Mouse (Mus musculus) limb, embryonic 14.5 days (tissue): ENCODE results near the gene Olfr1511. TPM values are rescaled to one million over a fixed set of nuclear protein-coding genes. Genes with fewer than 3 reads are reported as not detected.

Experiments used
- ATAC-seq: fragments of 200-750 bp; cut with Nextera tagmentation; 2 replicates; pipeline ENCODE4 v1.8.0; 2017; ENCODE audit warnings: low read depth, moderate number of reproducible peaks, moderate TSS enrichment; ENCODE audit not compliant: low FRiP score
- DNase-seq: peaks from one replicate; pipeline ENCODE4 v3.0.0-alpha.2; 2015; ENCODE audit warnings: low spot score
- H3K27ac ChIP-seq: fragments of 300-500 bp; sonication (generic); replicated peaks from 2 replicates; pipeline ENCODE4 v1.5.1; 2014; ENCODE audit warnings: low read depth, mild to moderate bottlenecking, low read length, moderate library complexity, mixed read lengths
- H3K27me3 ChIP-seq: fragments of 300-500 bp; sonication (generic); 2 replicates; pipeline ENCODE4 v1.6.1; 2014; ENCODE audit warnings: low read length, mixed read lengths; ENCODE audit not compliant: control insufficient read depth, insufficient read depth
- H3K36me3 ChIP-seq: fragments of 300-500 bp; sonication (generic); 2 replicates; pipeline ENCODE4 v1.6.1; 2014; ENCODE audit warnings: mild to moderate bottlenecking, low read length, moderate library complexity, mixed read lengths; ENCODE audit not compliant: control insufficient read depth, insufficient read depth
- H3K4me1 ChIP-seq: fragments of 300-500 bp; sonication (generic); 2 replicates; pipeline ENCODE4 v1.6.1; 2014; ENCODE audit warnings: antibody characterized with exemption, low read length, mixed read lengths; ENCODE audit not compliant: control insufficient read depth, insufficient read depth
- H3K4me2 ChIP-seq: fragments of 300-500 bp; sonication (generic); replicated peaks from 2 replicates; pipeline ENCODE4 v1.6.1; 2014; ENCODE audit warnings: low read depth, mild to moderate bottlenecking, low read length, moderate library complexity; ENCODE audit not compliant: severe bottlenecking
- H3K4me3 ChIP-seq: fragments of 300-500 bp; sonication (generic); replicated peaks from 2 replicates; pipeline ENCODE4 v1.5.1; 2014; ENCODE audit warnings: low read length
- H3K9ac ChIP-seq: fragments of 300-500 bp; sonication (generic); 2 replicates; pipeline ENCODE4 v1.6.1; 2014; ENCODE audit warnings: mild to moderate bottlenecking, low read depth, low read length, moderate library complexity; ENCODE audit not compliant: severe bottlenecking
- H3K9me3 ChIP-seq: fragments of 300-500 bp; sonication (generic); 2 replicates; pipeline ENCODE4 v1.6.1; 2016; ENCODE audit warnings: low read length; ENCODE audit not compliant: control insufficient read depth
- POLR2A ChIP-seq: fragments of 200-500 bp; IDR thresholded peaks from 2 replicates; pipeline ENCODE4 v1.8.0; 2012; ENCODE audit warnings: inconsistent platforms, mild to moderate bottlenecking, moderate library complexity, borderline replicate concordance; ENCODE audit not compliant: insufficient read depth, insufficient read length; ENCODE audit errors: extremely low read depth
- WGBS: fragments of 180-500 bp; shearing (Covaris S2); extraction: QIAGEN DNeasy Blood & Tissue Kit; methylation state at CpG from one replicate; pipeline ENCODE4 v1.1.7; 2014; 5-methylcytosine and 5-hydroxymethylcytosine counted together
- polyA plus RNA-seq, 2 experiments: library from polyadenylated mRNA; depleted of rRNA in 1 of 2; stranded (reverse) in 1 of 2; unstranded in 1 of 2; fragments of >200 nt; fragmentation: Nextera tagmentation in 1 of 2; extraction: Ambion mirVana in 1 of 2; gene quantifications; 2 replicates each; pipeline versions ENCODE4 v1.2.1 to v1.2.3; 2012 to 2014

Gene Olfr1511
- polyA plus RNA-seq, 2 experiments = not detected

- no peak within 1 kb of the TSS for H3K4me2 ChIP-seq
- no peak for DNase-seq
- no peaks in the 10 kb centered on the region for H3K9me3 ChIP-seq
- H3K4me3 ChIP-seq = no peak within 1 kb of the TSS
- H3K27me3 ChIP-seq = no peaks in the 10 kb centered on the region
- no peak within 1 kb of the TSS for H3K9ac ChIP-seq
- no peaks in the 10 kb centered on the region for H3K36me3 ChIP-seq
- no peak within 1 kb of the TSS for H3K27ac ChIP-seq
- 68% methylated on average over 2 of the region's 2 CpGs for WGBS
- no peak for TF ChIP-seq POLR2A
- ATAC-seq = no peak
- H3K4me1 ChIP-seq = no peaks in the 10 kb centered on the region
These were observed 18.1 kb downstream of the Olfr1511 start, which contains the start of gene Olfr1512 for GRCm38 (mm10) chr14:52379068-52379467. Olfr1512 (minus strand) TSS chr14:52379168.

GRCm38 (mm10) chr14:52368741-52369140, 28.4 kb downstream of the Olfr1511 start:
- Histone ChIP-seq H3K27me3 (no peaks in the 10 kb centered on the region), H3K9me3 (no peaks in the 10 kb centered on the region), H3K4me2 (no peak overlapping the region), H3K4me3 (no peak overlapping the region), H3K9ac (no peak overlapping the region), H3K27ac (no peak overlapping the region), H3K4me1 (no peaks in the 10 kb centered on the region), H3K36me3 (no peaks in the 10 kb centered on the region)
- TF ChIP-seq POLR2A = no peak
- ATAC-seq (no peak), DNase-seq (no peak)
- WGBS = 90% methylated on average over 3 of the region's 3 CpGs

- Histone ChIP-seq H3K9ac (no peak within 1 kb of the TSS), H3K4me2 (no peak within 1 kb of the TSS), H3K27ac (no peak within 1 kb of the TSS), H3K4me1 (no peaks in the 10 kb centered on the region), H3K27me3 (no peaks in the 10 kb centered on the region), H3K9me3 (no peaks in the 10 kb centered on the region), H3K36me3 (no peaks in the 10 kb centered on the region), H3K4me3 (no peak within 1 kb of the TSS)
- ATAC-seq (no peak), DNase-seq (no peak)
- 73% methylated on average over 4 of the region's 4 CpGs for WGBS
- no peak for TF ChIP-seq POLR2A
These were observed 40.9 kb downstream of the Olfr1511 start, which contains the start of gene Olfr1513 for GRCm38 (mm10) chr14:52356308-52356707. Olfr1513 (minus strand) TSS chr14:52356408.

Other genes starting within 250 kb of the Olfr1511 start
- 34.5 and 41.5 TPM in 2 replicates for gene Supt16, start 200.0 kb downstream of the Olfr1511 start, polyA plus RNA-seq (2012; rRNA removed)
- gene Supt16, start 200.0 kb downstream of the Olfr1511 start, polyA plus RNA-seq (2014; fragmentation: Nextera tagmentation; extraction: Ambion mirVana) = 56.0 and 58.7 TPM in 2 replicates
- 52.4 and 57.6 TPM in 2 replicates for gene Chd8, start 139.6 kb downstream of the Olfr1511 start, polyA plus RNA-seq (2012; rRNA removed)
- 50.0 and 52.6 TPM in 2 replicates for gene Chd8, start 139.6 kb downstream of the Olfr1511 start, polyA plus RNA-seq (2014; fragmentation: Nextera tagmentation; extraction: Ambion mirVana)
- 36.5 and 50.0 TPM in 2 replicates for gene Tox4, start 118.2 kb downstream of the Olfr1511 start, polyA plus RNA-seq (2012; rRNA removed)
- gene Tox4, start 118.2 kb downstream of the Olfr1511 start, polyA plus RNA-seq (2014; fragmentation: Nextera tagmentation; extraction: Ambion mirVana) = 39.7 and 40.0 TPM in 2 replicates
- gene Rab2b, start 117.8 kb downstream of the Olfr1511 start, polyA plus RNA-seq (2012; rRNA removed) = 29.5 and 35.3 TPM in 2 replicates
- 21.4 and 24.7 TPM in 2 replicates for gene Rab2b, start 117.8 kb downstream of the Olfr1511 start, polyA plus RNA-seq (2014; fragmentation: Nextera tagmentation; extraction: Ambion mirVana)
- 41.9 and 43.1 TPM in 2 replicates for gene Mettl3, start 92.3 kb downstream of the Olfr1511 start, polyA plus RNA-seq (2012; rRNA removed)
- 36.7 and 40.8 TPM in 2 replicates for gene Mettl3, start 92.3 kb downstream of the Olfr1511 start, polyA plus RNA-seq (2014; fragmentation: Nextera tagmentation; extraction: Ambion mirVana)
- gene Sall2, start 68.6 kb downstream of the Olfr1511 start, polyA plus RNA-seq (2012; rRNA removed) = 26.4 and 31.9 TPM in 2 replicates
- 18.9 and 21.5 TPM in 2 replicates for gene Sall2, start 68.6 kb downstream of the Olfr1511 start, polyA plus RNA-seq (2014; fragmentation: Nextera tagmentation; extraction: Ambion mirVana)
- gene Olfr1513, start 41.0 kb downstream of the Olfr1511 start, polyA plus RNA-seq (2012; rRNA removed) = not detected in 2 replicates
- not detected in 2 replicates for gene Olfr1513, start 41.0 kb downstream of the Olfr1511 start, polyA plus RNA-seq (2014; fragmentation: Nextera tagmentation; extraction: Ambion mirVana)
- not detected in 2 replicates for gene Olfr1512, start 18.2 kb downstream of the Olfr1511 start, polyA plus RNA-seq (2012; rRNA removed)
- not detected in 2 replicates for gene Olfr1512, start 18.2 kb downstream of the Olfr1511 start, polyA plus RNA-seq (2014; fragmentation: Nextera tagmentation; extraction: Ambion mirVana)
- gene Olfr1510, start 17.0 kb upstream of the Olfr1511 start, polyA plus RNA-seq (2012; rRNA removed) = not detected in 2 replicates
- gene Olfr1510, start 17.0 kb upstream of the Olfr1511 start, polyA plus RNA-seq (2014; fragmentation: Nextera tagmentation; extraction: Ambion mirVana) = not detected in 2 replicates
- not detected in 2 replicates for gene Olfr1509, start 45.6 kb upstream of the Olfr1511 start, polyA plus RNA-seq (2012; rRNA removed)
- not detected in 2 replicates for gene Olfr1509, start 45.6 kb upstream of the Olfr1511 start, polyA plus RNA-seq (2014; fragmentation: Nextera tagmentation; extraction: Ambion mirVana)
- gene Olfr1508, start 70.1 kb upstream of the Olfr1511 start, polyA plus RNA-seq (2012; rRNA removed) = 0.04 and 0.14 TPM in 2 replicates
- gene Olfr1508, start 70.1 kb upstream of the Olfr1511 start, polyA plus RNA-seq (2014; fragmentation: Nextera tagmentation; extraction: Ambion mirVana) = 0.06 TPM in 1 of 2 replicates, not detected in the other
- 0.19 and 0.27 TPM in 2 replicates for gene Olfr1507, start 98.4 kb upstream of the Olfr1511 start, polyA plus RNA-seq (2012; rRNA removed)
- 0.47 TPM in 1 of 2 replicates, not detected in the other for gene Olfr1507, start 98.4 kb upstream of the Olfr1511 start, polyA plus RNA-seq (2014; fragmentation: Nextera tagmentation; extraction: Ambion mirVana)